Mouse (Mus musculus) MEL (cell line): ENCODE data around the gene Crcp.

Experiments
- CTCF ChIP-seq, 3 experiments: IDR thresholded peaks in 2 of 3; conservative IDR thresholded peaks in 1 of 3; 2 replicates each; pipeline ENCODE4 v1.5.1; 2011 to 2012; ENCODE audit warnings: low read length in 3 of 3, low read depth in 2 of 3, mild to moderate bottlenecking in 2 of 3, improper control_type of control experiment in 1 of 3, inconsistent platforms in 1 of 3, mixed read lengths in 1 of 3, moderate library complexity in 1 of 3; ENCODE audit not compliant: control insufficient read depth in 1 of 3, insufficient read depth in 1 of 3, poor library complexity in 1 of 3, severe bottlenecking in 1 of 3
- EP300 ChIP-seq, 2 experiments: IDR thresholded peaks; 2 replicates each; pipeline ENCODE4 v1.6.1; 2011; ENCODE audit warnings: improper control_type of control experiment in 2 of 2, low read length in 2 of 2, low read depth in 1 of 2, mild to moderate bottlenecking in 1 of 2
- GATA1 ChIP-seq: IDR thresholded peaks from 2 replicates; pipeline ENCODE4 v1.6.1; 2011; ENCODE audit warnings: low read depth, low read length, improper control_type of control experiment
- JUND ChIP-seq: IDR thresholded peaks from 2 replicates; pipeline ENCODE4 v1.6.1; 2011; ENCODE audit warnings: low read depth, mild to moderate bottlenecking, improper control_type of control experiment, low read length
- POLR2A ChIP-seq, 2 experiments: IDR thresholded peaks; 2 replicates each; pipeline ENCODE4 v1.6.1; 2011 to 2012; ENCODE audit warnings: low read length in 2 of 2, mild to moderate bottlenecking in 2 of 2, control low read depth in 1 of 2, improper control_type of control experiment in 1 of 2, low read depth in 1 of 2, moderate library complexity in 1 of 2; ENCODE audit not compliant: control insufficient read depth in 1 of 2, insufficient read depth in 1 of 2, poor library complexity in 1 of 2
- POLR2AphosphoS2 ChIP-seq: IDR thresholded peaks from 2 replicates; pipeline ENCODE4 v1.6.1; 2011; ENCODE audit warnings: low read length, improper control_type of control experiment
- RCOR1 ChIP-seq: IDR thresholded peaks from 2 replicates; pipeline ENCODE4 v1.6.1; 2012; ENCODE audit warnings: low read depth, mild to moderate bottlenecking, inconsistent platforms, low read length, improper control_type of control experiment
- SIN3A ChIP-seq: IDR thresholded peaks from 2 replicates; pipeline ENCODE4 v1.6.1; 2012; ENCODE audit warnings: low read length, improper control_type of control experiment, inconsistent platforms
- SMC3 ChIP-seq: IDR thresholded peaks from 2 replicates; pipeline ENCODE4 v1.6.1; 2011; ENCODE audit warnings: low read depth, low read length, improper control_type of control experiment
- UBTF ChIP-seq: IDR thresholded peaks from 2 replicates; pipeline ENCODE4 v1.6.1; 2012; ENCODE audit warnings: low read depth, mild to moderate bottlenecking, inconsistent platforms, low read length, improper control_type of control experiment, moderate library complexity, borderline replicate concordance; ENCODE audit not compliant: insufficient read depth
- USF1 ChIP-seq: IDR thresholded peaks from 2 replicates; pipeline ENCODE4 v1.6.1; 2014; ENCODE audit warnings: low read depth, mild to moderate bottlenecking, inconsistent platforms, low read length, improper control_type of control experiment, moderate library complexity
- ZNF384 ChIP-seq: IDR thresholded peaks from 2 replicates; pipeline ENCODE4 v1.6.1; 2012; ENCODE audit warnings: low read depth, mild to moderate bottlenecking, inconsistent platforms, low read length, improper control_type of control experiment

- TF ChIP-seq CTCF (IDR thresholded peaks at IDR 0.05 in 2 of 3, conservative IDR thresholded peaks at IDR 0.05 in 1 of 3; ENCODE audit: control insufficient read depth in 1 of 3, insufficient read depth in 1 of 3, low read depth in 2 of 3, low read length in 3 of 3, poor library complexity in 1 of 3, severe bottlenecking in 1 of 3), result no peak
- TF ChIP-seq ZNF384, result no peak
- no peak for TF ChIP-seq SMC3
- no peak for TF ChIP-seq RCOR1
- no peak for TF ChIP-seq SIN3A
- no peak for TF ChIP-seq UBTF
- TF ChIP-seq POLR2A (IDR thresholded peaks at IDR 0.05; ENCODE audit: control insufficient read depth in 1 of 2, insufficient read depth in 1 of 2, low read depth in 1 of 2, low read length in 2 of 2, poor library complexity in 1 of 2), result no peak
- TF ChIP-seq GATA1, result no peak
- no peak for TF ChIP-seq JUND
- no peak for TF ChIP-seq POLR2AphosphoS2
- TF ChIP-seq EP300 (IDR thresholded peaks at IDR 0.05; ENCODE audit: low read depth in 1 of 2, low read length in 2 of 2), result no peak
- no peak for TF ChIP-seq USF1
Observed at GRCm38 (mm10) chr5:130040797-130041196, 11.7 kb downstream of the Crcp start.
